Mouse (Mus musculus): ENCODE results near the gene Lxn. TPM values are rescaled to one million over a fixed set of nuclear protein-coding genes. Genes with fewer than 3 reads are reported as not detected.

Lxn gene
- total RNA-seq (2021): 10 to 100 TPM; 21.6 to 23.1 TPM

GRCm38 (mm10) chr3:67463450-67464372 is at the start of gene Lxn:
Gene Lxn (minus strand): TSS chr3:67463926.
- intact Hi-C loops (cut with DNase I): no loop called here
- peak; percentile 70 for DNase-seq

- intact Hi-C loops (cut with DNase I): loop anchor here (1.0 to 2.0 kb wide), 2 partner anchors 55 to 532 kb away; no protein-coding TSS in a partner anchor
- peak; percentile 77 to 86 for DNase-seq
These were observed 49.1 kb upstream of the Lxn start for GRCm38 (mm10) chr3:67512807-67513206.

- intact Hi-C loops (cut with DNase I): no loop called here
- no peak for DNase-seq
These were observed 44.6 kb upstream of the Lxn start for GRCm38 (mm10) chr3:67508216-67508892.

- no peak for DNase-seq
- intact Hi-C loops (cut with DNase I): no loop called here
These were observed 41.6 kb upstream of the Lxn start for GRCm38 (mm10) chr3:67505286-67505685.

GRCm38 (mm10) chr3:67503878-67504277 is 40.2 kb upstream of the Lxn start:
- no peak for DNase-seq
- intact Hi-C loops (cut with DNase I): no loop called here

GRCm38 (mm10) chr3:67499406-67499791 is 35.7 kb upstream of the Lxn start:
- intact Hi-C loops (cut with DNase I): no loop called here

GRCm38 (mm10) chr3:67498773-67499405 is 35.2 kb upstream of the Lxn start:
- intact Hi-C loops (cut with DNase I): no loop called here
- no peak for DNase-seq

More at GRCm38 (mm10) chr3:67499406-67499791, 35.7 kb upstream of the Lxn start:
- no peak for DNase-seq

GRCm38 (mm10) chr3:67497998-67498397 is 34.3 kb upstream of the Lxn start:
- DNase-seq: no peak
- intact Hi-C loops (cut with DNase I): no loop called here

GRCm38 (mm10) chr3:67496310-67496709 is 32.6 kb upstream of the Lxn start:
- intact Hi-C loops (cut with DNase I): no loop called here
- DNase-seq: no peak

GRCm38 (mm10) chr3:67493132-67493531 is 29.4 kb upstream of the Lxn start:
- no peak for DNase-seq
- intact Hi-C loops (cut with DNase I): no loop called here

- no peak for DNase-seq
- intact Hi-C loops (cut with DNase I): no loop called here
These were observed 28.6 kb upstream of the Lxn start for GRCm38 (mm10) chr3:67492086-67492869.

GRCm38 (mm10) chr3:67490156-67490555 is 26.4 kb upstream of the Lxn start:
- DNase-seq: peak in 1 of 2 experiments; percentile 4
- intact Hi-C loops (cut with DNase I): no loop called here

- intact Hi-C loops (cut with DNase I): no loop called here
- no peak for DNase-seq
These were observed 21.5 kb upstream of the Lxn start for GRCm38 (mm10) chr3:67485233-67485632.

GRCm38 (mm10) chr3:67482400-67482799 is 18.7 kb upstream of the Lxn start:
- intact Hi-C loops (cut with DNase I): no loop called here
- DNase-seq: no peak

GRCm38 (mm10) chr3:67479806-67480205 is 16.1 kb upstream of the Lxn start:
- intact Hi-C loops (cut with DNase I): no loop called here
- no peak for DNase-seq

- no peak for DNase-seq
- intact Hi-C loops (cut with DNase I): no loop called here
These were observed 9.7 kb upstream of the Lxn start for GRCm38 (mm10) chr3:67473438-67473837.

- intact Hi-C loops (cut with DNase I): no loop called here
- DNase-seq: no peak
These were observed 7.8 kb upstream of the Lxn start for GRCm38 (mm10) chr3:67471408-67472127.

GRCm38 (mm10) chr3:67467281-67467680 is 3.6 kb upstream of the Lxn start:
- intact Hi-C loops (cut with DNase I): no loop called here
- DNase-seq: no peak

GRCm38 (mm10) chr3:67466576-67466975 is 2.9 kb upstream of the Lxn start:
- intact Hi-C loops (cut with DNase I): no loop called here
- no peak for DNase-seq

- DNase-seq: peak in 1 of 2 experiments; percentile 9
- intact Hi-C loops (cut with DNase I): no loop called here
These were observed 725 bp downstream of the Lxn start for GRCm38 (mm10) chr3:67463001-67463400.
